Mouse (Mus musculus) forebrain, embryonic 11.5 days (tissue): Measurements from ENCODE around the gene Rep15. TPM values are rescaled to one million over a fixed set of nuclear protein-coding genes. Genes with fewer than 3 reads are reported as not detected.

Source experiments
- ATAC-seq: fragments of 200-750 bp; cut with Nextera tagmentation; replicated peaks from 2 replicates; pipeline ENCODE4 v1.8.0; 2017; ENCODE audit warnings: moderate TSS enrichment; ENCODE audit not compliant: low FRiP score
- DNase-seq: peaks from one replicate; pipeline ENCODE4 v3.0.0-alpha.2; 2017; ENCODE audit warnings: low spot score
- H3K27ac ChIP-seq: fragments of 300-500 bp; sonication (generic); 2 replicates; pipeline ENCODE4 v1.5.1; 2014; ENCODE audit warnings: low read depth, low read length
- H3K27me3 ChIP-seq: fragments of 300-500 bp; sonication (generic); 2 replicates; pipeline ENCODE4 v1.6.1; 2014; ENCODE audit warnings: mild to moderate bottlenecking, low read length, mixed read lengths; ENCODE audit not compliant: control insufficient read depth, insufficient read depth
- H3K36me3 ChIP-seq: fragments of 300-500 bp; sonication (generic); 2 replicates; pipeline ENCODE4 v1.6.1; 2014; ENCODE audit warnings: mild to moderate bottlenecking, low read length, moderate library complexity, mixed read lengths; ENCODE audit not compliant: control insufficient read depth, insufficient read depth
- H3K4me1 ChIP-seq: fragments of 300-500 bp; sonication (generic); replicated peaks from 2 replicates; pipeline ENCODE4 v1.6.1; 2014; ENCODE audit warnings: low read length, mixed read lengths; ENCODE audit not compliant: control insufficient read depth, insufficient read depth
- H3K4me2 ChIP-seq: fragments of 300-500 bp; sonication (generic); 2 replicates; pipeline ENCODE4 v1.6.1; 2014; ENCODE audit warnings: low read depth, mild to moderate bottlenecking, low read length, moderate library complexity, mixed read lengths; ENCODE audit not compliant: severe bottlenecking
- H3K4me3 ChIP-seq: fragments of 300-500 bp; sonication (generic); 2 replicates; pipeline ENCODE4 v1.5.1; 2014; ENCODE audit warnings: low read depth, low read length
- H3K9ac ChIP-seq: fragments of 300-500 bp; sonication (generic); 2 replicates; pipeline ENCODE4 v1.6.1; 2014; ENCODE audit warnings: low read length
- H3K9me3 ChIP-seq: fragments of 300-500 bp; sonication (generic); 2 replicates; pipeline ENCODE4 v1.6.1; 2016; ENCODE audit warnings: low read length, mixed read lengths; ENCODE audit not compliant: control insufficient read depth
- WGBS: fragments of 180-500 bp; shearing (Covaris S2); extraction: QIAGEN DNeasy Blood & Tissue Kit; methylation state at CpG from one replicate; pipeline ENCODE4 v1.1.7; 2014; 5-methylcytosine and 5-hydroxymethylcytosine counted together
- polyA plus RNA-seq: library from polyadenylated mRNA; unstranded; fragments of >200 nt; fragmentation: Nextera tagmentation; extraction: Ambion mirVana; gene quantifications from 2 replicates; pipeline ENCODE4 v1.2.1, GENCODE M21; 2014

The Rep15 gene
- polyA plus RNA-seq, 1 experiment from 2014 or later = 1.3 TPM

DNA sequence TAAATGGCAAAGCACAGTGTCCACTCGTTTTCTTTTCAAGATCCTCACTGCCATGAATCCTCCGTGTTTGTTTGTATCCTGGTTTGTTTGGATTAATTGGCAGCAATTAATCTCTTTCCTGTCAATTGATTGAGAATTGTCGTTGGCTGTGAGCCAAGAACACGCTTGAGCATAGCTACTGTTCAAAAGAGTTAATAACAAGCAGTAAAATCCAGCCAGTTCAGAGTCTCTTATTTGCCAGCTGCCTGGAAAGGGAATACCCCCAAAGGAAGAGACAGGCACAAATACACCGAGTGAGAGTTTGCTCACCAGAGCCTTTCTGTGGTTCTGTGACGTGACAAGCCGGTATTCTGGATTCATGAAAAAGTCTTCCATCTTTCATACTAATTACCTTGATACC is 29.6 kb downstream of the Rep15 start:
- H3K27ac ChIP-seq = no peak overlapping the region
- peaks cover 5% of the 10 kb centered on the region; the same call in 1 of the 2 replicates for H3K36me3 ChIP-seq
- H3K9me3 ChIP-seq = no peaks in the 10 kb centered on the region
- 82% methylated on average over 7 of the region's 7 CpGs for WGBS
- DNase-seq (peak; percentile 35), ATAC-seq (no peak)
- H3K4me2 ChIP-seq = no peak overlapping the region
- H3K27me3 ChIP-seq = no peaks in the 10 kb centered on the region
- no peak overlapping the region for H3K9ac ChIP-seq
- no peaks in the 10 kb centered on the region for H3K4me1 ChIP-seq
- no peak overlapping the region for H3K4me3 ChIP-seq

DNA sequence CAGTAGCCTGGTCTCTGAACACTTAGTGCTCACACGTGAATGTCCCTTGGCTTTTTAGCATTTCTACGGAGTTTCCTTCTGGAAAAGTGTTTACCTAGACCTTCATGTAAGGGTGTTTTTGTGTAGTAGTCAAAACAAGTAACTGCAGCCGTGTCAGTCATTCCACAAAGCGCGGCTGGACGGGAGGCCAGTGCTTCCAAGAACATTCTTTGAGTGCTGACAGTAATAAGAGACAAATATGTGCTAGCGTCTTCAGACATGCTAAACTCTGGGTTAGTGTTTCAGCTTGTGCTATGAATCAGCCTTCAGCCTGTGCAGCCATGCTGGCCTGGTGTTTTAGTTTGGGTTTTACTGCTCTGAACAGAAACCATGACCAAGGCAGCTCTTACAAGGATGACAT is 30.3 kb downstream of the Rep15 start:
- no peak overlapping the region for H3K4me2 ChIP-seq
- no peaks in the 10 kb centered on the region for H3K9me3 ChIP-seq
- H3K4me1 ChIP-seq = no peaks in the 10 kb centered on the region
- H3K27ac ChIP-seq = no peak overlapping the region
- peak; percentile 16 for DNase-seq
- no peak overlapping the region for H3K9ac ChIP-seq
- H3K4me3 ChIP-seq = no peak overlapping the region
- no peaks in the 10 kb centered on the region for H3K27me3 ChIP-seq
- peaks cover 5% of the 10 kb centered on the region; the same call in 1 of the 2 replicates for H3K36me3 ChIP-seq
- 88% methylated on average over 7 of the region's 7 CpGs for WGBS
- no peak for ATAC-seq

DNA sequence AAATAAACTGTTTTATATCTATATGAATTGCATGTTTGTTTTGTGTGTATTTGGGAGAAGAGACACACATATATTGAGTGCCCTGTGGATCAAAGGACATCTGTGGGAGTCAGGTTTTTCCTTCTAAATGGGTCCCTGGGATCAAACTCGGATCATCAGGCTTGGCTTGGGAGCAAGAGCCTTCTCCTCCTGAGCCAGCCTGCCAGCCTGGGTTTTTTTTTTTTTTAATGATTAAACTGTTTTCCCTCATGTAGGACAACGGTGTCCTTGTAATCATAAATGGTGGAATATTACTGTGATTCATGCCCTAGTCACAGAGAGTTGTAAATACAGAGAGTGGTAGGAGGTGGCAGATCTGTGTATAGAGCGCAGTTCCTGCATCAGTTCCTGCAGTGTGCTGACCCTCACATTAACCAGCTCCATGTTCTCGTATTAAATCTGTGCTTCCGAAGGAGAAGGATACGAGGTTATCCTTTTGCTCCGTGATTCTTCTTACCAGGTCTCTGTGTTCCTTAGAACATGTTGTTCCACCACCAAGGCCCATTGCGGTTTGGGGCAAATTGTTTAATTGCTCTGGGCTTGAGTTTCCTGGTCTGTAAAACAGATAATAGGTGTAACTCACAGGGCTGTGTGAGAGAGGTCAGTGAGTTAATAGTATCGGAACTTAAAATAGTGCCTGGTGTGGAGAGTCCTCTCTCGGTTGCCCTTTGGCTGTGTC is 32.0 kb downstream of the Rep15 start:
- no peak overlapping the region for H3K9ac ChIP-seq
- H3K36me3 ChIP-seq = peaks cover 5% of the 10 kb centered on the region; the same call in 1 of the 2 replicates
- WGBS = 96% methylated on average over 10 of the region's 10 CpGs
- ATAC-seq (no peak), DNase-seq (no peak)
- H3K9me3 ChIP-seq = no peaks in the 10 kb centered on the region
- no peak overlapping the region for H3K27ac ChIP-seq
- H3K4me1 ChIP-seq = no peaks in the 10 kb centered on the region
- H3K27me3 ChIP-seq = no peaks in the 10 kb centered on the region
- H3K4me2 ChIP-seq = no peak overlapping the region
- no peak overlapping the region for H3K4me3 ChIP-seq

DNA sequence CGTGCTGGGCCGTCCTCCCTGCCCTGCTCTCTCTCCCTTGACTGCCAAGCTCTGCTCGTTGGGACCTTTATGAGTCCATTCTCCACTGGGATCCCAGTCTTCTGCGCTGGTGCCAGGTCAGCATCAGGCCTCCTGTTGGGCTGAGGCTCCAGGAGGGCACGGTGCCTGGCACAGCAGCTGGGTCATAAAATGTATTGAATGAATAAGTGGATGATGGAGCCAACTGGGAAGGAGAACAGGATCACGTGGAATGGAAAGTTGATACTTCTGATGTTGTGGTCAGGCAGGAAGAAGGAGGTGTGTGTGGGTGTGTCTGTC is 32.5 kb downstream of the Rep15 start:
- peaks cover 5% of the 10 kb centered on the region; the same call in 1 of the 2 replicates for H3K36me3 ChIP-seq
- H3K9me3 ChIP-seq = no peaks in the 10 kb centered on the region
- DNase-seq = no peak
- no peaks in the 10 kb centered on the region for H3K4me1 ChIP-seq
- no peak overlapping the region for H3K4me2 ChIP-seq
- H3K4me3 ChIP-seq = no peak overlapping the region
- no peak overlapping the region for H3K27ac ChIP-seq
- no peak for ATAC-seq
- H3K27me3 ChIP-seq = no peaks in the 10 kb centered on the region
- H3K9ac ChIP-seq = no peak overlapping the region
- 96% methylated on average over 6 of the region's 6 CpGs for WGBS

DNA sequence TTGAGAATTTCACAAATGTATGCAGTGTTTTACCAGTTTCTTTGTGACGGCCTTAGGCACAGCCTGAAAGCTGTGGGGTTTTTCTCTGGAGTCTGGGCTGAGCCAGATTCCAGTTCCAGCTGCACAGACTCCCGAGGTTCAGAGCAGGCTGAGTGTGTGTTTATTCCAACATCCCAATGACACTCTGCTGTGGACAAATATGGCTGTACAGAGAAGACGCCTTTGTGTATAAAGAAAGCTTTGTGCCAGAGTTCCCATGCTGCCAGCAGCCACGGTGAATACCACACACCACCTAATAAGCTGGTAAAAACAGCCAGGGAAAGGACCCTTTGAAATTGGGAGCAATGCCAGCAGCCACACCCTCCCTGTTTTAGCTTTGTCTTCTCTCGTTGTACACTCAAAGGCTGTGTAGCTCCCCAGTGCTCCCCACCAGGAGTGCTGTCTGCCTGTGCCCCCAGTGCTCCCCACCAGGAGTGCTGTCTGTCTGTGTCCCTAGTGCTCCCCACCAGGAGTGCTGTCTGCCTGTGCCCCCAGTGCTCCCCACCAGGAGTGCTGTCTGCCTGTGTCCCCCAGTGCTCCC is 43.5 kb downstream of the Rep15 start:
- Histone ChIP-seq H3K4me1 (no peaks in the 10 kb centered on the region), H3K4me2 (no peak overlapping the region), H3K9ac (no peak overlapping the region), H3K9me3 (no peaks in the 10 kb centered on the region), H3K27me3 (no peaks in the 10 kb centered on the region), H3K27ac (no peak overlapping the region), H3K36me3 (no peaks in the 10 kb centered on the region), H3K4me3 (no peak overlapping the region)
- peak; percentile 18; the same call in 1 of the 2 replicates for ATAC-seq
- DNase-seq = no peak
- 67% methylated on average over 5 of the region's 5 CpGs for WGBS

DNA sequence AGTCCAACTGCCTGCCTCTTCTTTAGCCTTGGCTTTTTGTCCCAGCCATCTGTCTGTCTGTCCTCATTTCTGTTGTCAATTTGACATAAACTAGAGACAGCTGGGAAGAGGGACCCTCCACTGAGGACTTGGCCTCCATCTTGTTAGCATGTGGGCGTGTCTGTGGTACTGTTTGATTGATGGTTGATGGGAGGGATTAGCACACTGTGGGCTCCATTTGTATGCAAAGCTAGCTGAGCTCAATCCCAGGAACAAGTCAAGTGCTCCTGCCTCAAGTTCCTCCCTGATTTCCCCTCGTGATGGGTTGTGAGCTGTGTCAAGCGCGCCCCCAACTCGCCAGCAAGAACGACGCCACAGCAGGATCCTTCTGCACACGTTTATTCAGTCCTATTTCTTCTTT is 44.5 kb downstream of the Rep15 start:
- no peak overlapping the region for H3K27ac ChIP-seq
- DNase-seq = no peak
- 79% methylated on average over 8 of the region's 8 CpGs for WGBS
- no peaks in the 10 kb centered on the region for H3K36me3 ChIP-seq
- peak; percentile 60; the same call in 1 of the 2 replicates for ATAC-seq
- H3K4me3 ChIP-seq = no peak overlapping the region
- no peaks in the 10 kb centered on the region for H3K9me3 ChIP-seq
- no peak overlapping the region for H3K4me2 ChIP-seq
- no peaks in the 10 kb centered on the region for H3K4me1 ChIP-seq
- no peaks in the 10 kb centered on the region for H3K27me3 ChIP-seq
- H3K9ac ChIP-seq = no peak overlapping the region

DNA sequence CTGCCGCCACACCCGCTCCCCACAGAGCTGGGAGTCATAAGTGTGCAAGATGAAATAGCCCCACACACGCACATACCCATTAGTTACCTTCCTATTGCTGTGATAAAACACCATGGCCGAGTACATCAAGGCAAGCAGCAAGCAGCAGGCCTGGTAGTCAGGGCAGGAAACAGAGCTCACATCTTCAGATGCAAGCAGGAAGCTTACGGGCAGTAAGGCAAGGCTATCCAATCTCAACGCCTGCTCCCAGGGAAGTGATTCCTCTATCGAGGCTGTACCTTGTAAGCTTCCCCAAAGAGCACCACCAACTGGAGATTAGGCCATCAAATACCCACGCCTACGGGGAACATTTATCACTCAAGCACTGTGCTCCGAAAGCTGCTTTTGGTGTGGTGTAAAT is 47.5 kb downstream of the Rep15 start:
- DNase-seq (no peak), ATAC-seq (no peak)
- Histone ChIP-seq H3K9ac (no peak overlapping the region), H3K36me3 (no peaks in the 10 kb centered on the region), H3K27me3 (no peaks in the 10 kb centered on the region), H3K27ac (no peak overlapping the region), H3K4me3 (no peak overlapping the region), H3K4me2 (no peak overlapping the region), H3K4me1 (no peaks in the 10 kb centered on the region), H3K9me3 (no peaks in the 10 kb centered on the region)
- 94% methylated on average over 10 of the region's 10 CpGs for WGBS
